Mouse (Mus musculus): ENCODE measurements around the gene Sh3bp4.

The Sh3bp4 gene

DNA sequence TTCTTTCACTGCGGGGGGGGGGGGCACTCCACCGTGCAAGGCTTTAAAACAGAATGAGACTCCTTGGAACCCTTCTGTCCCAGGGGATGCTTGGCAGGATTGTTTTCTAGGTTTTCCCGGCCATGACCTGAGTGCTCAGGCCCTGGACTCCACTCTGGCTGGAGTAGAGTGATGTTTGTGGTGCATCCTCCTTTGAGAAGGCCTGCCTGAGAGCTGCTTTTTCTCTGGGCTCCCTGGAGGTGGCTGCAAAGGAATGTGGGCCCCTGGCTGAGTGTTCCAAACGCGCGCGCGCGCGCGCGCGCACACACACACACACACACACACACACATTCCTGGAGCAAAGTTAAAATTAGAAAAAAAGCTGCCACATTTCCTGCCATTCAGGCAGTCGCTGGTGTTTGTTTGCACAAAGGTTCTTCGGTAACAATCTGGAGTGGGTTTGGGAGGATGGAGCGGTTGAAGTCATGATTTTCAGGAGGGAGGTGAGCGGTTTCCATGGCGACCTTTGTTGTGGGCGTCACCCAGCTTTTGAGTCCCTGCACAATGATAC is 22.3 kb downstream of the Sh3bp4 start:
- no peak for DNase-seq (ENCODE audit: low read depth in 1 of 2, low spot score in 2 of 2)

GRCm38 (mm10) chr1:89093696-89094095 is 23.5 kb downstream of the Sh3bp4 start:
- no peak for DNase-seq (ENCODE audit: low read depth in 1 of 2, low spot score in 2 of 2)

GRCm38 (mm10) chr1:89094416-89094815 is 24.2 kb downstream of the Sh3bp4 start:
- DNase-seq (ENCODE audit: low read depth in 1 of 2, low spot score in 2 of 2), result no peak

- no peak for DNase-seq (ENCODE audit: low read depth in 1 of 2, low spot score in 2 of 2)
Observed at GRCm38 (mm10) chr1:89095642-89096424, 25.6 kb downstream of the Sh3bp4 start.

DNA sequence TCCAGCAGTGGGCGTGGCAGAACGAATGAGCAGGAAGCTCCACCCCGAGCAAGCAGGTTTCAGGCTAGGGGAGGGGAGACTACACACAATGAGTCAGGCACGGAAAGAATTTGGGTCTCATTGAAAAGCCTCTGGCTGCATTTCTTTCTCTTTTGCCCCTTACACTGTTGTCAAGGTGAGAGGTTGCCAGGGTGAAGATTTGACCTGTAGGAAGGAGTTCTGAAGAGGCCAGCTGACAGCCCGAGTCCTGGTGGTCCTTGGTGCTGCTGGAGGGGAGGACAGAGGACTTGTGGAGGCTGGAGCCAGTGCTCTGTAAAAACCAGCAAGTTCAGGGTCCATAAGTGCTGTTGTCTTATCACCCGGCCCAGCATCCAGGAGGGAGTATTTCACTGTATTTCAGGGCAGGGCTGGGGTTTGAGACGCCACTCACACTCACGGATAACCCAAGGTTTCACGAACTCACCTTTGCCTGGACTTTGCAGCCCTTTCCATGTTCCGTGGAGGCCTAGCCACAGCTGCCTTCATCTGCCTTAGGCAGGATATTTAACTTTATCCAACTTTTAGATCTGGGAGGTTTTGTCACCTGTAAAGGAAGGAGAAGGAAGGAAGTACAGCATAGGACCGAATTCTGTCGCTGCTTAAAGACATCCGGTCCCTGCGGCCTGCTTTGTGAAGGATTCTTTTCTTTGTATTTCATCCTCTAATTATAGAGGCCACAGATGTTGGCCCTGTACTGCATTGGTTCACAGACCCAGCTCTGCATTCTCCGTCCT is 32.2 kb downstream of the Sh3bp4 start:
- DNase-seq (ENCODE audit: low read depth in 1 of 2, low spot score in 2 of 2), result no peak

DNA sequence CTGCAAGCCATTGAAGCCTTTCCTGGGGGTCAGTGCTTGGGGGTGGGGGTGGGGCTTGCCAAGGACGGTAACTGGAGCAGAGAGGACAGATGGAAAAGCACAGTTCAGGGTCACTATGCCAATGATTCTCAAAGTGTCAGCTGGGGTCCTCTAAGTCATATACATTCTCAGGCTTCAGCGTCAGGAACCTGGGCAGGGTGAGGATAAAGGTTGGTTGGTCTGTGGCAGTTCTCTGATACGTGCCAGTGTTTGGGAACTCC is 32.7 kb downstream of the Sh3bp4 start:
- DNase-seq (ENCODE audit: low read depth in 1 of 2, low spot score in 2 of 2), result no peak

DNA sequence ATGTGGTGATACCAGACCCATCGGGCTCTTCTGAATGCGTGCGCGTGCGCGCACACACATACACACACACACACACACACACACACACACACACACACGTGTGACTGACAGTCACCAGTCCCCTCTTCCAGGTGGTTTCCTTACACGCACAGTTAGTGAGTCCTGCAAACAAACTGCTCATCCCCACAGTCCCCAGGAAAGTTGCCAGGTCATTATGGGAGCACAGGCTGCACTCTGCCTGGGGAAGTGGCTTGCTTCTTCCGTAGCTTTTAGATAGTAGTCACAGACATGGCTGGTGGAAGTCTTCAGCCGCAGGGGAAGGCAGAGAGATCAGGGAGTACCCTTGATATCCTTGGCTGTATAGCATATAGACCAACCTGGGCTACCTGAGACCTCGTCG is 33.3 kb downstream of the Sh3bp4 start:
- DNase-seq (ENCODE audit: low read depth in 1 of 2, low spot score in 2 of 2), result no peak

GRCm38 (mm10) chr1:89104066-89104765 is 34.0 kb downstream of the Sh3bp4 start:
- DNase-seq (ENCODE audit: low read depth in 1 of 2, low spot score in 2 of 2), result no peak

- no peak for DNase-seq (ENCODE audit: low read depth in 1 of 2, low spot score in 2 of 2)
Observed at GRCm38 (mm10) chr1:89105891-89106830, 35.9 kb downstream of the Sh3bp4 start.

DNA sequence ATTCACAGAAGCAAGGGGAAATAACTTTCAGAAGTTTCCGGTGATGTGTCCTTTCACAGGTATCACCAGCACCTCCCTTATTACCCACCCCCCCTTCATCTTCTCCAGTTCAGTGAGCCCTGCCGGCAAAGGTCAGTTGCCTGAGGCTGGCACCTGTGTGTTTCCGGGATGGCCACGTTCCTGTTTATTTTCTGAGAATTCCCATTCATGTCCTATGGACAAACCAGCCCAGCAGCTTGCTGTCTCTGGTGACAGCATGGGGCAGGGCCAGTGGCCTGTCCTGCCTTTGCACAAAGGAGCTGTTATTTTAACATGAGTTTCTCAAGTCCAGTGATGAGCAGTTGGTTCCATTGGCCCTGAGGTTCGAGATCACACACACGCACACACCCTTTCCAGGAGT is 37.3 kb downstream of the Sh3bp4 start:
- no peak for DNase-seq (ENCODE audit: low read depth in 1 of 2, low spot score in 2 of 2)

GRCm38 (mm10) chr1:89108340-89108896 is 38.2 kb downstream of the Sh3bp4 start:
- DNase-seq (ENCODE audit: low read depth in 1 of 2, low spot score in 2 of 2), result peak in 1 of 2 experiments; percentile 9

DNA sequence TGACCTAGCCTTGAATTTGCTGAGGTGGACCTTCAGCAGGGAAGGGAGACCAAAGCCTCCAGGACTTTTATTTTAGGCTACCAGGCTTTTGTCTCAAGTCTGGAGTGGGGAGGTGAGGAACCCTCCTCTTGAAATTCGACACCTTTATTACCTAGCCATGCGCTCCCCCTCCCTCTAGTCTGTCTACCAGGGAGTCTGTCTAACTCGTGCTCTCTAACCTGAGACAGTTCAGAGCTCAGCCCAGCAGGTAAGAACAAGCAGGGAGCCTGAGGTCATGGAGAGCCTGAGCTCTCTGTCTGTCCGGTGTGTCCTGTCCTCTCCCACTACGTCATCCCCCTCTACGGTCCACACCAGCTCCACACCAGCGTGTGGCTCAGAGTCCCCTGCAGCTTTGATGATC is 39.6 kb downstream of the Sh3bp4 start:
- no peak for DNase-seq (ENCODE audit: low read depth in 1 of 2, low spot score in 2 of 2)

GRCm38 (mm10) chr1:89110767-89111534 is 40.7 kb downstream of the Sh3bp4 start:
- no peak for DNase-seq (ENCODE audit: low read depth in 1 of 2, low spot score in 2 of 2)

- no peak for DNase-seq (ENCODE audit: low read depth in 1 of 2, low spot score in 2 of 2)
Observed at GRCm38 (mm10) chr1:89112544-89112943, 42.3 kb downstream of the Sh3bp4 start.

GRCm38 (mm10) chr1:89113731-89114130 is 43.5 kb downstream of the Sh3bp4 start:
- DNase-seq (ENCODE audit: low read depth in 1 of 2, low spot score in 2 of 2), result no peak

- DNase-seq (ENCODE audit: low read depth in 1 of 2, low spot score in 2 of 2), result no peak
Observed at GRCm38 (mm10) chr1:89117062-89117461, 46.8 kb downstream of the Sh3bp4 start.

GRCm38 (mm10) chr1:89118076-89118475 is 47.9 kb downstream of the Sh3bp4 start:
- no peak for DNase-seq (ENCODE audit: low read depth in 1 of 2, low spot score in 2 of 2)

GRCm38 (mm10) chr1:89118836-89119235 is 48.6 kb downstream of the Sh3bp4 start:
- DNase-seq (ENCODE audit: low read depth in 1 of 2, low spot score in 2 of 2), result no peak

DNA sequence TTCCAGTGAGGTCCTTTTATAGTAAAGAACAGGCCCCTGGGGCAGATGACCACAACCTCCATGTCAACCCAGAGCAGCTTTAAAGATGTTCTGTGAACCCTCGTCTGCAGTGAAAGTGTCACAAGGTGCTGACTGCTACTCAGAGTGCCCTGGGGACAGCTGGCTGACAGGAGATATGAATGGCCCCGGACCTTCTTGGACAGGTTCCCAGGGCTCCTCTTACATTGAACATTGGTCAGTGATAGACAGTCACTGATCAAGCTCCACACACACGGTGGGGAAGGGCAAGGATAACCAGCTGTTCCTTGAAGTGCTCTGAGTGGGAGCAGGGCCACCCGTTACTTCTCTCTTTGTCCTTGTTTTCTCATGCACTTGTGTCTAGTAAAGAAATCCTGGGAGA is 50.1 kb downstream of the Sh3bp4 start:
- no peak for DNase-seq (ENCODE audit: low read depth in 1 of 2, low spot score in 2 of 2)

- DNase-seq (ENCODE audit: low read depth in 1 of 2, low spot score in 2 of 2), result no peak
Observed at GRCm38 (mm10) chr1:89121466-89121865, 51.3 kb downstream of the Sh3bp4 start.
